Mouse (Mus musculus) G1E (cell line): Measurements from ENCODE around the gene Rad9a.

Source experiments
- CTCF ChIP-seq: IDR thresholded peaks from 2 replicates; pipeline ENCODE4 v1.5.1; 2012; ENCODE audit warnings: low read depth, low read length, inconsistent platforms, mixed read lengths
- GATA1 ChIP-seq: IDR thresholded peaks from 2 replicates; pipeline ENCODE4 v1.6.1; 2012; ENCODE audit warnings: borderline replicate concordance, low read length, inconsistent platforms, mixed read lengths
- GATA2 ChIP-seq: IDR thresholded peaks from 2 replicates; pipeline ENCODE4 v1.6.1; 2012; ENCODE audit warnings: low read depth, low read length, inconsistent platforms, borderline replicate concordance
- POLR2AphosphoS5 ChIP-seq: IDR thresholded peaks from 2 replicates; pipeline ENCODE4 v1.6.1; 2012; ENCODE audit warnings: low read depth, low read length, inconsistent platforms; ENCODE audit not compliant: insufficient replicate concordance
- TAL1 ChIP-seq: conservative IDR thresholded peaks from 2 replicates; pipeline ENCODE4 v1.6.1; 2012; ENCODE audit warnings: low read depth, low read length, inconsistent platforms, mixed read lengths

DNA sequence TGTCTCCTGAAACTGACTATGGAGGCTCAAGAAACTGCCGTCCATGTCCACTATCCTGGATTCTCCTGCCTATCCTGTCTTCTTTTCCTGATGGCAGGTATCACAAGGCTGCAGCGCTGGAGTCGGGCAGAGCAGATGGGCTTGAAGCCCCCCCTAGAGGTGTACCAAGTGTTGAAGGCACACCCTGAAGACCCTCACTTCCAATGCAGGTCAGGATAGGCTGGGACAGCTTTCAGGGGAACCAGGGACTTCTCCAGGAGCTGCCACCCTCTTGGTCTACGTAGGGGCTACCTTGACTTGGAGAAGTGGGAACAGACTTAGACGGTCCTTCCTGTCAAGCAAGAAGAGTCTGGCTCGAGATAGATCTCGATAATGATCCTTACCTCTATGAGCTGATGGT is 31.2 kb upstream of the Rad9a start:
- TF ChIP-seq CTCF (no peak), GATA1 (no peak), TAL1 (no peak), GATA2 (no peak), POLR2AphosphoS5 (no peak)
